23 mouse cellular contexts compared by ENCODE assay signal in the genomic region with DNA sequence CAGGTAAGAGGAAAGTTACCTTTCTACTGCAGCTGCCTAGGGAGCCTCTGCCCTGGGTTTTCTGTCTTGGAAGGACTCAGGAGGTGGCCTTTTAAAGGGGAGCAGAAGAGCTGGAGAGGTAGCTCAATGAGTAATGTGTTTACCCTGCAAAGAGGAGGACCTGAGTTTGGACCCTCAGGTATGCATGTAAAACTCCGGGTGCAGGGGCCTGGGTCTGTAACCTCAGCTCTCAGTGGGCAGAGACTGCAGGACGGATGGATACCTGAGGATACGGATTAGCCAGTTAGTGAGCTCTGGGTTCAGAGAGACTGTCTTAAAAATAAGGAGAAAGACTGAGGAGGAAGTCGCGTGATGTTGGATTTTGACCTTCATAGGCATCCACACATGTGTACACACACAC.
DNase-seq lines count a peak whose midpoint lies in the region; ATAC-seq and TF ChIP-seq lines count a peak whose summit lies in the region.
"Had no signal": no experiment of that assay in that cellular context is flagged by ENCODE, and none has a peak within 500 bp of the region (broad histone marks: within the 10 kb centered on the region; RNA-seq: fewer than 3 reads in every experiment).

No protein-coding gene starts in this region.

- H3K9me3 ChIP-seq in midbrain, embryonic 11.5 days (ENCODE audit: control insufficient read depth, low read length), result no peaks in the 10 kb centered on the region
- H3K9me3 ChIP-seq in neural tube, embryonic 12.5 days, result 0 out of 2 replicates have a peak, but pooled peaks cover 2% of the 10 kb centered on the region
- H3K9me3 ChIP-seq: embryonic facial prominence, embryonic 15.5 days; heart, embryonic 12.5 days; limb, embryonic 15.5 days; liver, embryonic 15.5 days had no signal

- peaks cover 36% of the 10 kb centered on the region for H3K4me1 ChIP-seq in midbrain, embryonic 11.5 days (ENCODE audit: control insufficient read depth, insufficient read depth, low read length)
- H3K4me1 ChIP-seq in neural tube, embryonic 12.5 days, result peaks cover 42% of the 10 kb centered on the region
- H3K4me1 ChIP-seq: liver, embryonic 15.5 days had no signal

- no peaks in the 10 kb centered on the region for H3K36me3 ChIP-seq in midbrain, embryonic 11.5 days (ENCODE audit: control insufficient read depth, insufficient read depth, low read length)
- H3K36me3 ChIP-seq in neural tube, embryonic 12.5 days, result peaks cover 8% of the 10 kb centered on the region; the same call in 1 of the 2 replicates
- H3K36me3 ChIP-seq: embryonic facial prominence, embryonic 15.5 days; heart, embryonic 12.5 days; limb, embryonic 15.5 days; liver, embryonic 15.5 days had no signal

- no peaks in the 10 kb centered on the region for H3K27me3 ChIP-seq in midbrain, embryonic 11.5 days (ENCODE audit: control insufficient read depth, insufficient read depth, low read length)
- H3K27me3 ChIP-seq in neural tube, embryonic 12.5 days (replicated peaks), result no peaks in the 10 kb centered on the region
- H3K27me3 ChIP-seq: embryonic facial prominence, embryonic 15.5 days; heart, embryonic 12.5 days; limb, embryonic 15.5 days; liver, embryonic 15.5 days; Patski had no signal

- 68% methylated on average over 5 of the region's 5 CpGs for WGBS in midbrain, embryonic 11.5 days
- WGBS in neural tube, embryonic 12.5 days, result 78% methylated on average over 5 of the region's 5 CpGs

- no peak overlapping the region for H3K9ac ChIP-seq in midbrain, embryonic 11.5 days (ENCODE audit: low read length)
- H3K9ac ChIP-seq in neural tube, embryonic 12.5 days, result no peak overlapping the region
- H3K9ac ChIP-seq: embryonic facial prominence, embryonic 15.5 days; heart, embryonic 12.5 days; limb, embryonic 15.5 days; liver, embryonic 15.5 days had no signal

- H3K4me2 ChIP-seq in midbrain, embryonic 11.5 days, result no peak overlapping the region
- no peak overlapping the region for H3K4me2 ChIP-seq in neural tube, embryonic 12.5 days (replicated peaks)
- H3K4me2 ChIP-seq: embryonic facial prominence, embryonic 15.5 days; heart, embryonic 12.5 days; limb, embryonic 15.5 days; liver, embryonic 15.5 days had no signal

- no peak for ATAC-seq in midbrain, embryonic 11.5 days (ENCODE audit: low FRiP score)
- no peak for ATAC-seq in neural tube, embryonic 12.5 days (ENCODE audit: low FRiP score, low read depth)
- ATAC-seq: inflammation-experienced regulatory T-cells, adult 6 months; lung, postnatal 0 days; Patski had no signal

- peak overlapping the region; percentile 70 for H3K27ac ChIP-seq in layer of hippocampus, adult 2 months
- no peak overlapping the region for H3K27ac ChIP-seq in midbrain, embryonic 11.5 days (ENCODE audit: low read depth, low read length)
- 0 out of 2 replicates have a peak overlapping the region, but pooled peaks have one; percentile 21 for H3K27ac ChIP-seq in neural tube, embryonic 12.5 days
- H3K27ac ChIP-seq: embryonic facial prominence, embryonic 15.5 days; limb, embryonic 15.5 days; liver, embryonic 15.5 days had no signal

- TF ChIP-seq CTCF in layer of hippocampus, adult 2 months (conservative IDR thresholded peaks at IDR 0.05), result no peak

- no peak overlapping the region for H3K4me3 ChIP-seq in layer of hippocampus, adult 2 months
- no peak overlapping the region for H3K4me3 ChIP-seq in midbrain, embryonic 11.5 days (ENCODE audit: low read depth, low read length)
- H3K4me3 ChIP-seq in neural tube, embryonic 12.5 days, result no peak overlapping the region
- H3K4me3 ChIP-seq: embryonic facial prominence, embryonic 15.5 days; heart, embryonic 12.5 days; limb, embryonic 15.5 days; liver, embryonic 15.5 days had no signal

- peak; percentile 13 for DNase-seq in cerebellum, adult 8-10 months
- DNase-seq in cerebellum, adult 18-20 months, result no peak
- no peak for DNase-seq in layer of hippocampus, adult 2 months (ENCODE audit: low spot score in 2 of 2)
- DNase-seq in layer of hippocampus, adult 8-10 months (ENCODE audit: low spot score in 2 of 2), result no peak
- peak; percentile 84 for DNase-seq in midbrain, embryonic 11.5 days (ENCODE audit: low spot score, missing footprints)
- no peak for DNase-seq in lung, adult 18-20 months
- no peak for DNase-seq in kidney, postnatal 14 days
- DNase-seq: adrenal gland, postnatal 10 days; cerebellum, postnatal 14 days; embryo, embryonic 11 days; gastrocnemius, postnatal 14 days; heart, postnatal 14 days; kidney, adult 2 months; kidney, postnatal 4 days; right cerebral cortex, postnatal 25 days had no signal

Comparison
In these comparisons a context has a peak if more than half of its experiments do, and no peak if none do; other contexts are left out.
1. DNase-seq: peak in cerebellum, adult 8-10 months (single experiment) and midbrain, embryonic 11.5 days (single experiment); none in cerebellum, adult 18-20 months (0 of 2), layer of hippocampus, adult 2 months (0 of 2), layer of hippocampus, adult 8-10 months (0 of 2), lung, adult 18-20 months (0 of 2) and kidney, postnatal 14 days (single experiment).